Mouse (Mus musculus) G1E (cell line): Measurements from ENCODE around the gene Cox7b2.

Experiments
- CTCF ChIP-seq: IDR thresholded peaks from 2 replicates; pipeline ENCODE4 v1.5.1; 2012; ENCODE audit warnings: low read depth, low read length, inconsistent platforms, mixed read lengths
- GATA1 ChIP-seq: IDR thresholded peaks from 2 replicates; pipeline ENCODE4 v1.6.1; 2012; ENCODE audit warnings: borderline replicate concordance, low read length, inconsistent platforms, mixed read lengths
- TAL1 ChIP-seq: conservative IDR thresholded peaks from 2 replicates; pipeline ENCODE4 v1.6.1; 2012; ENCODE audit warnings: low read depth, low read length, inconsistent platforms, mixed read lengths

DNA sequence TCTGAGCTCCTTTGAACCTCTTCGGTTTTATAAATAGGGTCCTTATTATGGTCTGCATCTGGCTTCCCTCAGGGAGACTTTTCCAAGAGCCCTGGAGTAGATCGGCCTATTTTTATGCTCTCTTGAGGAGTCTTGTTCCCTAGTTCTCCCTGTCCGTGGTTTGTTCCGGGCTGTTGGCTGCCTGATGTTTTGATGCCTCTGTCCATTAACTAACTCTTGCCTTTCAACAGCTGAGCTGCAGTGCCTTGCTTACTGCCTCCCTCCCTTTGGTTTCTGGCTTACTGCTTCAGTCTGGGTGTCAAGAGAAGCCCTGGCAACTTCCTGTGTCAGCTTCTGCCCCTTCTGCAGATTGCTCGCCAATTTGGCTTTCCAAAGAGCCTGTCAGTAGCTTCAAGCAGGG, 52.4 kb downstream of the Cox7b2 start:
- TF ChIP-seq CTCF (no peak), GATA1 (no peak), TAL1 (no peak)
